17 mouse cellular contexts compared by ENCODE assay signal in the genomic region with DNA sequence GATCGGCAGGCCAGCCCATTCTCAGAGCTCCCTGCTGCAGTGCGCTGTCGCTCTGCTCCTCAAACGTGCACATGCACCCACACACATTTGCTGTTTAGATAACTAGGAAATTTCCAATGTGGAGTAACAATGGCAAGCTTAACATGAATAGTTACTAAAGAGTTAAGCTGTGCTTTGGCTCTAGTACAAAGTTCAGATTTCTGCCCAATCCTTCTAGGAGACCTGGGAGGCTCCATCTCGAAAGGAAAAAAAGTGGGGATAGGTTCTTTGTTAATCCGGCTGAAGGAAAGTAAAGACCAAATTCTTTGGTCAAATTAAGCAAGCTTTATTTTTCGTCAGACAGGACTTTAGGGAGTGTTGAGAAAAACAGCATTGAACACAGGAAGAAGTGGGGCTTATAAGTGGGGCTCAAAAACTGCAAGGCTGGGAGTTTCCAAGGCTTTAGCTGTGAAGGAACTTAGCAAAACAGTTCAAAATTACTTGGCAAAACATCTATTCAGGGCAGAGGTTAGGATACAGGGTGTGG. TPM values are rescaled to one million over a fixed set of nuclear protein-coding genes. Genes with fewer than 3 reads are reported as not detected.
DNase-seq lines count a peak whose midpoint lies in the region; ATAC-seq and TF ChIP-seq lines count a peak whose summit lies in the region.
"Had no signal": no experiment of that assay in that cellular context is flagged by ENCODE, and none has a peak within 500 bp of the region (broad histone marks: within the 10 kb centered on the region; RNA-seq: fewer than 3 reads in every experiment).

No protein-coding gene starts in this region.

- no peak for TF ChIP-seq POLR2A in spleen, adult 2 months (IDR thresholded peaks at IDR 0.05; ENCODE audit: low read depth, low read length)

- no peak overlapping the region for H3K4me3 ChIP-seq in forebrain, postnatal 0 days (ENCODE audit: low read depth, low read length)
- H3K4me3 ChIP-seq in forebrain, embryonic 12.5 days (replicated peaks), result no peak overlapping the region
- H3K4me3 ChIP-seq in spleen, adult 2 months (ENCODE audit: extremely low read depth, insufficient read depth, insufficient read length), result no peak overlapping the region
- peak overlapping the region; percentile 0; the same call in 1 of the 2 replicates for H3K4me3 ChIP-seq in stomach, postnatal 0 days (ENCODE audit: low read depth, low read length)
- H3K4me3 ChIP-seq: hindbrain, embryonic 12.5 days; midbrain, embryonic 13.5 days; neural tube, embryonic 13.5 days had no signal

- no peaks in the 10 kb centered on the region for H3K9me3 ChIP-seq in forebrain, postnatal 0 days (ENCODE audit: low read length)
- no peaks in the 10 kb centered on the region for H3K9me3 ChIP-seq in forebrain, embryonic 12.5 days
- no peaks in the 10 kb centered on the region for H3K9me3 ChIP-seq in stomach, postnatal 0 days (ENCODE audit: control insufficient read depth, low read length)
- H3K9me3 ChIP-seq: hindbrain, embryonic 12.5 days; midbrain, embryonic 13.5 days; neural tube, embryonic 13.5 days had no signal

- no peak overlapping the region for H3K9ac ChIP-seq in forebrain, postnatal 0 days
- no peak overlapping the region for H3K9ac ChIP-seq in forebrain, embryonic 12.5 days
- H3K9ac ChIP-seq in stomach, postnatal 0 days (ENCODE audit: low read length), result 0 out of 2 replicates have a peak overlapping the region, but pooled peaks have one; percentile 38
- H3K9ac ChIP-seq: hindbrain, embryonic 12.5 days; lung, embryonic 14.5 days; midbrain, embryonic 13.5 days; neural tube, embryonic 13.5 days had no signal

- no peak overlapping the region for H3K4me2 ChIP-seq in forebrain, postnatal 0 days (ENCODE audit: low read depth)
- H3K4me2 ChIP-seq in forebrain, embryonic 12.5 days, result no peak overlapping the region
- peak overlapping the region; percentile 36 for H3K4me2 ChIP-seq in stomach, postnatal 0 days (replicated peaks; ENCODE audit: low read depth)
- H3K4me2 ChIP-seq: hindbrain, embryonic 12.5 days; lung, embryonic 14.5 days; midbrain, embryonic 13.5 days; neural tube, embryonic 13.5 days had no signal

- 44% methylated on average over 7 of the region's 7 CpGs for WGBS in forebrain, postnatal 0 days
- WGBS in forebrain, embryonic 12.5 days, result 72% methylated on average over 7 of the region's 7 CpGs
- WGBS in spleen, adult 2 months, result 77% methylated on average over 7 of the region's 7 CpGs
- 19% methylated on average over 7 of the region's 7 CpGs for WGBS in stomach, postnatal 0 days

- peak overlapping the region; percentile 21; the same call in 1 of the 2 replicates for H3K27ac ChIP-seq in forebrain, postnatal 0 days (ENCODE audit: low read depth, low read length)
- H3K27ac ChIP-seq in forebrain, embryonic 12.5 days, result no peak overlapping the region
- H3K27ac ChIP-seq in spleen, adult 2 months (ENCODE audit: insufficient read depth, low read length), result peak overlapping the region; percentile 37; the same call in 1 of the 2 replicates
- H3K27ac ChIP-seq in stomach, postnatal 0 days (replicated peaks), result peak overlapping the region; percentile 91
- H3K27ac ChIP-seq: hindbrain, embryonic 12.5 days; midbrain, embryonic 13.5 days; neural tube, embryonic 13.5 days had no signal

- no peak for DNase-seq in forebrain, postnatal 0 days
- no peak for DNase-seq in spleen, adult 2 months (ENCODE audit: low read depth in 1 of 2, low spot score in 2 of 2)
- DNase-seq in spleen, adult 12 weeks (ENCODE audit: low spot score), result no peak
- DNase-seq in kidney, postnatal 10 days, result peak; percentile 14
- peak; percentile 37 for DNase-seq in stomach, postnatal 0 days (ENCODE audit: low spot score)
- DNase-seq in adrenal gland, adult 2 months, result no peak
- DNase-seq in heart, adult 18-20 months, result no peak
- DNase-seq: B cell, adult 2 months had no signal

- ATAC-seq in forebrain, postnatal 0 days, result no peak
- no peak for ATAC-seq in forebrain, embryonic 12.5 days (ENCODE audit: low FRiP score)
- ATAC-seq in stomach, postnatal 0 days (ENCODE audit: low FRiP score, low TSS enrichment), result peak; percentile 41; the same call in 1 of the 2 replicates
- ATAC-seq: activated CD4-positive, CD25-positive, alpha-beta regulatory T cell, adult 4 months; midbrain, embryonic 13.5 days had no signal

- TF ChIP-seq EP300 in stomach, postnatal 0 days (optimal IDR thresholded peaks at IDR 0.05), result peak; percentile 61

- H3K36me3 ChIP-seq in forebrain, postnatal 0 days (ENCODE audit: insufficient read depth), result no peaks in the 10 kb centered on the region; the same call in 1 of the 2 replicates
- H3K36me3 ChIP-seq in forebrain, embryonic 12.5 days (replicated peaks), result peaks cover under 1% of the 10 kb centered on the region; the same call in 1 of the 2 replicates
- H3K36me3 ChIP-seq in spleen, adult 2 months (ENCODE audit: control insufficient read depth, insufficient read depth, low read length), result no peaks in the 10 kb centered on the region
- no peaks in the 10 kb centered on the region for H3K36me3 ChIP-seq in stomach, postnatal 0 days (ENCODE audit: control insufficient read depth, insufficient read depth, low read length)

- H3K27me3 ChIP-seq in forebrain, postnatal 0 days (ENCODE audit: insufficient read depth, low read length), result no peaks in the 10 kb centered on the region
- H3K27me3 ChIP-seq in forebrain, embryonic 12.5 days, result no peaks in the 10 kb centered on the region
- H3K27me3 ChIP-seq in spleen, adult 2 months (ENCODE audit: control insufficient read depth, insufficient read depth, low read length), result no peaks in the 10 kb centered on the region
- no peaks in the 10 kb centered on the region for H3K27me3 ChIP-seq in stomach, postnatal 0 days (ENCODE audit: control insufficient read depth, insufficient read depth, low read length)
- H3K27me3 ChIP-seq: hindbrain, embryonic 12.5 days; midbrain, embryonic 13.5 days; neural tube, embryonic 13.5 days had no signal

- TF ChIP-seq CTCF in forebrain, postnatal 0 days (IDR thresholded peaks at IDR 0.05; ENCODE audit: low read depth), result no peak
- TF ChIP-seq CTCF in spleen, adult 2 months (IDR thresholded peaks at IDR 0.05; ENCODE audit: extremely low read depth, insufficient read depth, insufficient read length, insufficient replicate concordance), result no peak
- TF ChIP-seq CTCF in stomach, postnatal 0 days (IDR thresholded peaks at IDR 0.05; ENCODE audit: low read depth), result no peak

- H3K4me1 ChIP-seq in forebrain, postnatal 0 days (ENCODE audit: insufficient read depth), result no peaks in the 10 kb centered on the region
- H3K4me1 ChIP-seq in forebrain, embryonic 12.5 days, result no peaks in the 10 kb centered on the region
- peaks cover 6% of the 10 kb centered on the region for H3K4me1 ChIP-seq in spleen, adult 2 months (ENCODE audit: control insufficient read depth, insufficient read depth, insufficient read length)
- no peaks in the 10 kb centered on the region for H3K4me1 ChIP-seq in stomach, postnatal 0 days (replicated peaks; ENCODE audit: control insufficient read depth, insufficient read depth)
- H3K4me1 ChIP-seq: hindbrain, embryonic 12.5 days; midbrain, embryonic 13.5 days; neural tube, embryonic 13.5 days had no signal

RNA-seq across cellular contexts. Expression of a gene that starts 14.1 kb away (rescaled TPM):
- total RNA-seq in forebrain, postnatal 0 days (2014; rRNA removed), result not detected in 2 replicates
- 0.18 TPM in 1 of 2 replicates, not detected in the other for polyA plus RNA-seq in forebrain, postnatal 0 days (2015; fragmentation: Nextera tagmentation; extraction: Ambion mirVana)
- polyA plus RNA-seq in forebrain, embryonic 12.5 days (2016; fragmentation: Nextera tagmentation; extraction: Ambion mirVana), result 1.7 and 2.4 TPM in 2 replicates
- 0.09 TPM in 1 of 2 replicates, not detected in the other for polyA plus RNA-seq in spleen, adult 2 months (2012; rRNA removed)
- 0.56 and 0.70 TPM in 2 replicates for polyA plus RNA-seq in stomach, postnatal 0 days (2015; fragmentation: Nextera tagmentation; extraction: Ambion mirVana)
- not detected for total RNA-seq in adrenal gland, adult 2 months (2021)
- not detected in 2 replicates for polyA plus RNA-seq in adrenal gland, adult 2 months (2012; rRNA removed)
- total RNA-seq in heart, adult 18-20 months (2021), result not detected
- total RNA-seq: heart, adult 8-10 months; layer of hippocampus, postnatal 25 days; MEL had no signal

RNA-seq across cellular contexts. Expression of a gene that starts 22.3 kb away (rescaled TPM):
- total RNA-seq in forebrain, postnatal 0 days (2014; rRNA removed), result 6.5 and 8.5 TPM in 2 replicates
- polyA plus RNA-seq in forebrain, postnatal 0 days (2015; fragmentation: Nextera tagmentation; extraction: Ambion mirVana), result 4.3 and 7.4 TPM in 2 replicates
- polyA plus RNA-seq in forebrain, embryonic 12.5 days (2016; fragmentation: Nextera tagmentation; extraction: Ambion mirVana), result 11.5 and 11.9 TPM in 2 replicates
- 7.1 and 8.7 TPM in 2 replicates for polyA plus RNA-seq in spleen, adult 2 months (2012; rRNA removed)
- polyA plus RNA-seq in stomach, postnatal 0 days (2015; fragmentation: Nextera tagmentation; extraction: Ambion mirVana), result 3.7 and 4.1 TPM in 2 replicates
- total RNA-seq in adrenal gland, adult 2 months (2021), result 10 to 100 TPM; 27.7 to 34.8 TPM
- polyA plus RNA-seq in adrenal gland, adult 2 months (2012; rRNA removed), result 7.7 and 12.0 TPM in 2 replicates
- 10 to 100 TPM; 11.4 to 13.3 TPM for total RNA-seq in heart, adult 18-20 months (2021)

RNA-seq across cellular contexts. Expression of a gene that starts 22.3 kb away (rescaled TPM):
- 140 and 143 TPM in 2 replicates for total RNA-seq in forebrain, postnatal 0 days (2014; rRNA removed)
- 206 and 223 TPM in 2 replicates for polyA plus RNA-seq in forebrain, postnatal 0 days (2015; fragmentation: Nextera tagmentation; extraction: Ambion mirVana)
- 218 and 219 TPM in 2 replicates for polyA plus RNA-seq in forebrain, embryonic 12.5 days (2016; fragmentation: Nextera tagmentation; extraction: Ambion mirVana)
- 14.1 and 16.2 TPM in 2 replicates for polyA plus RNA-seq in spleen, adult 2 months (2012; rRNA removed)
- polyA plus RNA-seq in stomach, postnatal 0 days (2015; fragmentation: Nextera tagmentation; extraction: Ambion mirVana), result 79.5 and 80.2 TPM in 2 replicates
- total RNA-seq in adrenal gland, adult 2 months (2021), result 100 to 1,000 TPM; 246 to 354 TPM
- polyA plus RNA-seq in adrenal gland, adult 2 months (2012; rRNA removed), result 31.1 and 40.3 TPM in 2 replicates
- total RNA-seq in heart, adult 18-20 months (2021), result 100 to 1,000 TPM; 122 TPM

RNA-seq across cellular contexts. Expression of a gene that starts 43.9 kb away (rescaled TPM):
- 193 and 223 TPM in 2 replicates for total RNA-seq in forebrain, postnatal 0 days (2014; rRNA removed)
- 446 and 469 TPM in 2 replicates for polyA plus RNA-seq in forebrain, postnatal 0 days (2015; fragmentation: Nextera tagmentation; extraction: Ambion mirVana)
- 559 and 579 TPM in 2 replicates for polyA plus RNA-seq in forebrain, embryonic 12.5 days (2016; fragmentation: Nextera tagmentation; extraction: Ambion mirVana)
- 32.3 and 32.9 TPM in 2 replicates for polyA plus RNA-seq in spleen, adult 2 months (2012; rRNA removed)
- 451 and 460 TPM in 2 replicates for polyA plus RNA-seq in stomach, postnatal 0 days (2015; fragmentation: Nextera tagmentation; extraction: Ambion mirVana)
- 100 to 1,000 TPM; 128 to 150 TPM for total RNA-seq in adrenal gland, adult 2 months (2021)
- polyA plus RNA-seq in adrenal gland, adult 2 months (2012; rRNA removed), result 13.8 and 16.8 TPM in 2 replicates
- 100 to 1,000 TPM; 113 to 130 TPM for total RNA-seq in heart, adult 18-20 months (2021)

Comparison
In these comparisons a context has a peak if more than half of its experiments do, and no peak if none do; other contexts are left out.
1. DNase-seq: peak in kidney, postnatal 10 days (single experiment) and stomach, postnatal 0 days (single experiment); none in forebrain, postnatal 0 days (single experiment), spleen, adult 2 months (0 of 2), spleen, adult 12 weeks (single experiment), adrenal gland, adult 2 months (single experiment) and heart, adult 18-20 months (0 of 2).